Mouse (Mus musculus): Measurements from ENCODE around the gene Lamtor1.

DNA sequence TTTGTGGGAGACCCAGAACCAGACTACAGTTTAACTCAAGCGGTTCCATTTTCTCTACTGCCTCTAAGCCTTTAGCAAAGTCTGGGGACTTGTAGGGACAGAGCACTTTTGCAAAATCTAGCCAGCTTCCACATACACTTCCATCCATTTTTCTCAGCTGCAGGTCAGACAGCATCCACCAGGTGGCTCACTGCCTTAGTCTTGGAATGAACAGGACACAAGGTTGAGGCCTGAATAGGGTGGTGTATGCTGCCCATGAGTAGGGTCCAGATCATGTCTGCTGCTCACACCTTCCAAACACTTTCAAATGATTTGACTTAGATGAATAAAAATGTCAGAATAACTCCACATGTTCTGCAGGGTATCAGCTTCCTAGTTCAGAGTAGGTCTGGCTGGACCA is 12.4 kb downstream of the Lamtor1 start:
- TF ChIP-seq EP300 (optimal IDR thresholded peaks at IDR 0.05) (no peak), CTCF (IDR thresholded peaks at IDR 0.05; ENCODE audit: low read depth) (peak; percentile 94)
